Mouse (Mus musculus) olfactory bulb, adult 2 months (tissue): ENCODE data around the gene Brdt.

Experiments
- CTCF ChIP-seq: fragments of 200-500 bp; IDR thresholded peaks from 2 replicates; pipeline ENCODE4 v1.5.1; 2012; ENCODE audit warnings: low read depth, mild to moderate bottlenecking, low read length, moderate library complexity; ENCODE audit not compliant: insufficient read depth
- POLR2A ChIP-seq: fragments of 200-500 bp; IDR thresholded peaks from 2 replicates; pipeline ENCODE4 v1.6.1; 2012; ENCODE audit warnings: mild to moderate bottlenecking, low read depth, low read length, moderate library complexity; ENCODE audit not compliant: insufficient read depth

DNA sequence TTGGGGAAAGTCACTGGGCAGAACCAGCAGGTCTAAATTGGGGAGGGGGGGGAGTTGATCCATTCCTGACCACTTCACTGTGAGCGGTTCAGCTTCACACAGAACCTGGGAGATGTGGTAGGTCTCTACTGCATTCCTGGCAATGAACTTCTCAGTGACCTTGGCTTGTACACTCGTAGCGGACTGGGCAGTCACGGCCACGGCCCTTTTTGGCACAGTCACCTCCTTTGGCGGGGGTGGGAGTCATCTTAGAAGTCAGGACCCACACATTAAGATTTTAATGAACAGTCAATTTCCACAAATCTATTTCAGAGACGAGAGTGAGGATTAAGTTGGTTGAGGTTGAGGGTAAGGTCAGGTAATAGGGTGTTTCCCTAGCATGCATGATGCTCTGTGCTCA, 13.8 kb upstream of the Brdt start:
- no peak for TF ChIP-seq POLR2A
- no peak for TF ChIP-seq CTCF
